Mouse (Mus musculus) frontal cortex, postnatal 36 days (tissue): ENCODE measurements around the gene Tulp4.
"Not testable (repeated sequence)": the region's sequence is repeated elsewhere in the genome, so short reads cannot be mapped to it uniquely, and the experiment has no call there.

Experiments used
- DNase-seq, 2 experiments: peaks; one replicate each; pipeline ENCODE4 v3.0.0; 2022; ENCODE audit warnings: low spot score in 2 of 2

The Tulp4 gene

DNA sequence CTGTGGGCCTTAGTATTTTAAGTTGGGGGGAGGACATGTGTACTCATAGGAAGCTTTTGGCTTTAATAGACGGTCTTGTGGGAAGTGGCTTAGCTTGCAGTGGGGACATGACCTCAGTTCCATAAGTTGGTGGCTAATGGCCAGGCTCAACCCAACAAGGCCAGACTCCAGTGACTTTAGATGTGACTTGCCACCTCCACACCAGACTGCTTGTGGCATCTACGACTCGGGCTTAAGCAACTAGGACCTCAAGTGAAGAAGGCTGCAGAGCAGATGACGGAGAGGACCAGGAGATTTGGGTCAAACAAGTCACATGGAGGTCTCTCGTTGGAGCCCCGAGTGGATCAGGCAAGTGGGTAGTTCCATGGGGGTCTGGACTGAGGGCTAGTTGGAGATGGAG, 168.5 kb downstream of the Tulp4 start:
- DNase-seq = not testable (repeated sequence)

DNA sequence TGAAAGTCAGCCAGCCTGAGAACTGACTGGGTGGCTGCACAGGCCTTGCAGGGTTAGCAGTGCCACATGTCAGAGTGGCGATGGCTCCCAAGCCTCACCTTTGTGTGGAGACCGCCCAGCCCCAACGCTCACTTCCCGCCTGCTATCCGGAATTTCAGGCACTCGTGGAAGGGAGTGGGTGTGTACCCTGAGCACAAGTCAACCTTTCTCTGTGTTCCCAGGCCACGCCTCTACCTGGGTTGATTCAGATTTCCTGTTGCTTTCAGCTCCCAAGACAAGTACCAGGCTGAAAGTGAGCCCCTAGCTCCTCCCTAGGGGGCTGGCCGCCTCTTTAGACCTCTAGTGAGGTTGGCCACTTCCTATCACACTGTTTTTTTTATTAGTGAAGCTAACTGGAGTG, 173.0 kb downstream of the Tulp4 start:
- not testable (repeated sequence) for DNase-seq

DNA sequence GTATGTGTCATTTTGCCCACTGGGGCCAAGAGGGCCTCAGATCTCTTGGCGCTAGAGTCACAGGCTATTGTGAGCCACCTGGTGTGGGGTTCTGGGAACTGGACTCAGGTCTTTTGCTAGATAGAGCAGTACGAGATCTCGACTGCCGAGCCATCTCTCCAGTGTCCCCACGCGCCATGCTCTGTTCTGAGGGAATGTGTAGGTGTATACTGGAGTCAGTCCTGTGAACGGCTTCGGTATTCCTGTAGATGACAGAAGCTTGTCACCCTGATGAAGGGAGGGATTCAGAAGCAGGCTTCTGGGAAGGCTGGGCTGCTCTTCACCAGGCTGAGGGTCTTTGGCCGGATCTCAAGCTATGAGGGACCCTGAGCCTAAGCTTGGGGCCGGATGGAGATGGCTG, 173.5 kb downstream of the Tulp4 start:
- peak in 1 of 2 experiments; percentile 17 for DNase-seq

DNA sequence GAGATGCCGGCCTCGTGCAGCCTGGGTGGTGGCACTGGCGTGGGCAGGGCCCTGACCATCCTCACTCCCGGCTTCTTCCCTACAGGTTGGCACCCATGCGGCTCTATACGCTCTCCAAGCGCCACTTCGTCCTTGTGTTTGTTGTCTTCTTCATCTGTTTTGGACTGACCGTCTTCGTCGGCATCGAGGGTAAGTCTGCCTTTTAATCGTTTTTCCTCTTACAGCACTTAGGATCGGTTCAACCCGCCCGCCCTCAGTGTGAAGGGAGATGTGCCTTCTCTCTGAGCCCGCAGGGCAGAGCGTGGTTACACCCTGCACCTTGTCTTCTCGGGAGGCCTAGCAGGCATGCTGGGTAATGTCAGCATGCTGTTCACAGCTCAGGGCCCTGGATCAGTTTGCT, 174.3 kb downstream of the Tulp4 start:
- not testable (repeated sequence) for DNase-seq

DNA sequence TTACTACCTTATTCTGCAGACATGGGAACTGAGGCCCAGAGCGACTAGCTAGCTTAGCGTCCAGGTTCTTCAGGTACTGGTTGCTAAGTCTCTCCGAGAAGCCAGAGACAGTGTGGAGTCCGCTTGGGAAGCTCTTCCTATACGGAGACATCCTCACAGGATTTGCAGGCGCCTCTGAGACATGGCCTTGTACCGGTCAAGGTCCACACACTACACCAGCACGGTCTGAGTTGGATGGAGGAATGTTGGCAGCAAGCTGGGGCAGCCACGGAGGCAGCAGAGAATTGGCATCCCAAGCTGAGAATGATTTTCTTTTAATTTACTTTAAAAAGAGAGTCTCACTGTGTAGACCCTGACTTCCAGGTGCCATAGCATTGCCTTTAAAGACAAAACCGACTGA, 176.9 kb downstream of the Tulp4 start:
- DNase-seq = not testable (repeated sequence)

DNA sequence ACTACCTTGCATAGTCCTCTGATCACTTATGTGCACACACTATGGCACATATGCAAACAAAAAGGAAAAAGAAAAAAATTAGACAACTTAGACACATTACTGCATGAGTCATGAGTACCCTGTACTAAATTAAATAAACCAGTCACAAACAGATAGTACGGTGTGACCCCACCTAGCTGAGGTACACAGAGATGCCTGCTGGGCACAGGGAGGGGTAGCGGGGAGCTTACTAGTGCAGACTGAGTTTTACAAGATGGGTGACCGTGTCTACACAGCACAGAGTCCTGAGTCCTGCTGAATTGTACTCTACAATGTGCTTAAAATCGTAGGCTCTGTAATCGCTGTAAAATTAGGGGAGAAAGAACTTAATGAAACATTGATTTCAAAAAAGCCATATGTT, 179.9 kb downstream of the Tulp4 start:
- DNase-seq = not testable (repeated sequence)

DNA sequence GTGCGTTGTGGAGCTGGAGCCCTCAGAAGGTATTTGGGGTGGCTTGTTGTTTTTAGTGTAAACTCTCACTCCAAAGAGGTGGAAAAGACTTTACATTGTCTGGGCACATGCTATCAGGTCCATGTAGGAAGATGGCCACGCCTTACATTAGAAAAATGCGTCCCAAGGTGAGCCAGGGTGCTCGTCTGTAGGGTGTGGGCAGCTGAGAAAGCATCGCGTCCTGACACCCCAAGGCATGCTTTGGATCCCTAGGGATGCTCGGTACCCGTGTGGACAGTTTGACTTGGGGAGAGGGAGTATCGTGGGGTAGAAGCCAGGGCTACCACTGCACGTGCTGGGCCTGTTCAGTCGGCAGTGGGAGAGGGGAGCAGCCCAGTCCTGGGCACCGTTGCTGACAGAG, 182.8 kb downstream of the Tulp4 start:
- not testable (repeated sequence) for DNase-seq

DNA sequence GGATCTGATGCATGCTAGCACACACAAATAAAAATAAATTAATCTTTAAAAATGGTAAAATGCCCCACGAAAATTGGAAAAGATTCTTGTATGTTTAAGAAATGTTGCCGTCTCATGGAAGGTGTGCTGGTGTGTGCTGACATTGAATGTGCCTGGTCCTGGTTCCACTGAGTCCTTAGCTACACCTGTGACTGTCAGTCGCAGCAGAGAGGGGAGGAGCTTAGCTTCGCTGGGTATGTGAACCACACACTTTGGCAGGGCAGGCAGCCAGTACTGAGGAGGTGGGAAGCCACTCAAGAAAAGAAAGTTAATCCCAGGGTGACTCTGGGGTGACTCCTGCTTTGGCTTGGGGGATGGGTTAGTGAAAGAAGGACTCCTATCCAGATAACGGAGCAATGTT, 187.6 kb downstream of the Tulp4 start:
- DNase-seq = not testable (repeated sequence)

DNA sequence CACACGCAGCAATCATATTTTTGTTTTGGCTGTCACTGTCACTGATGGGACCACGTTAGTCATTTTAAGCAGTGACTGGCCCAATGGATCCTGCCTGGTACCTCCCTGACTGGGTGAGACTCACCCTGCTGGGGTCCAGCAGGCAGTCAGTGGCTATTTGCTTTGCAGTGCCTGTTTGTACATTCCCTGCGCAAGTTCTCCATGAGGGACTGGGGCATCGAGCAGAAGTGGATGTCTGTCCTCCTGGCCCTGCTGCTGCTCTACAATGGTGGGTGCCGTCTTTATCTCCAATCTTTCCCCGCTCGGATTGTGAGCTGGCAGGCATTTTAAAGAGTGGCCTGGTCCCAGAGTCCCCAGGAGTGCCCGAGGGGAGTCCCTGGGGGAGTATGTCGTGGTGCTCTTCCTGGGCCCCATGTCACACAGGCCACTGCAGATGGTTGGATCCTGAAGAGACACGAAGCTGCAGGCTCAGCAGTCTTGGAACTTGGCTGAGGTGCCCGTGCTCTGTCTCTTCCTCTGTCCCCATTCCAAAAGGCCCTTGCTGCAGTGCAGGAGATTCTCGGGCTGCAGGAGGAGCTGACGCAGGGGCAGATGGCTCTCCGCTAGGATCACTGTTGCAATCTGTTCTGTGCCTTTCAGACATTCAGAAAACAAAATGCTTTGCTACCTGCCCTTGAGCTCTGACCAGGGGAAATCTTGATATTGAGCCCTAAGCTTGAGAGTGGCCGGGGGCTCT, 191.0 kb downstream of the Tulp4 start:
- DNase-seq = not testable (repeated sequence)

DNA sequence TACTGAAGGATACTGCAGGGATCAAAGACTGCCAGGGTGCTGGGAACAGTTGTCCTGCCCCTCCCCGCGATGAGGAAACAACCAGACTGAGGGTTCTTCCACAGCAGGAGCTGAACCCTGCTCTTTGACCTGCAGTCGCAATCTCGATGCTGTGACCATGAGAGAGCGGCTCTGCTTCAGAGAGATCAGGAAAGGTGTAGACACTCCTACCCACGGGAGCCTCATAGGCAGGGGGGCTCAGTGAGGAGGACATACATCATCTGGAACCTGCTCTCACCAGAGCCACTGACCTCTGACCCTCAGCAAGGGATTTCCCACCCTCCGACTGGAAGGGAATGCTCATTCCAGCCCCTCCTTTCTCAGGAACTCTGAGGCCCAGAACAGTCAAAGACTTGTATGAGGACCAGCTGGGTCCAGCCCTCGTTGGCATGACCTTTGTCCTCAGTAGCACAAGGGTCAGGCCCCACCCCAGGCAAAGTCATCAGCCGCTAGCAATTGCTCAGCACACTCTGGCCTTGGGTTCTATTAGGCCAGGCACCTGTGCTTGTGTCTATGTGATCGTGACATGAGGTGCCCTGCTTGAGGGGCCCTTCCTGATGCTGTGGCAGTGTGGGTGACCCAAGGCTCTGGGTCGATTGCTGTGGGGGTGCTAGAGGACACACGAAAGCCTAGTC, 194.1 kb downstream of the Tulp4 start:
- not testable (repeated sequence) for DNase-seq
